Mouse (Mus musculus) stomach, adult 2 months (tissue): ENCODE results near the gene D430041D05Rik. TPM values are rescaled to one million over a fixed set of nuclear protein-coding genes. Genes with fewer than 3 reads are reported as not detected.

Experiments
- polyA plus RNA-seq: library from polyadenylated mRNA; depleted of rRNA; stranded (reverse); fragments of >200 nt; gene quantifications from 2 replicates; pipeline ENCODE4 v1.2.3, GENCODE M21; 2012; rRNA removed

D430041D05Rik gene
- polyA plus RNA-seq, result 0.01 TPM in 2 replicates

DNA sequence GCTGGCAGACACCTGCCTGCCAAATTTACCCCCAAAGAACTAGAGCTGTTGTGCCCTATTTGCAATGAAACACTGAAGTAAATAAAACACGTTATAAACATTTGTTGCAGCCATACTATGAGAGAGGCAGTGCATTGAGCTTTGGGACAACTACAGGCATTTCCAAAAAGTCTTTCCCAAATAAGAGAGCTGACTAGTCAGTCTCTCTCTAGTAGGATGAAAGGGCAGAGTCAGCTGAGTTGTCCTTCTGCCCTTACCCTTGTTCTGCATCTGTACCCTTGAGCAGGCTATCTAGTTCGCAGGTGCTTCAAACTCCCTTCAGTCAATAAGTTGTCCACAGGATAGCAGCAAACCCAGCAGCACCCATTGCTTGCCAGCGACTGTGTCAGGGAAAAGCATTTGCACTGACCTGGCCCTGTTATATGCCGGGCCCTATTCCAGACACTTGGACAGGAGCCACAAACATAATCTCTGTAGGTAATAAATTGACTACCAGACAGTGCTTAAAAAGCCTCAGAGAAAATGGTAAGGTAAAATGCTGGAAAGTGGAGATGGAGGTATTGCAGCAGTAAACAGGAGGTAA, at the start of gene D430041D05Rik:
TSS of gene D430041D05Rik (minus strand) at position 51 of the 583 bp plus-strand sequence.

DNA sequence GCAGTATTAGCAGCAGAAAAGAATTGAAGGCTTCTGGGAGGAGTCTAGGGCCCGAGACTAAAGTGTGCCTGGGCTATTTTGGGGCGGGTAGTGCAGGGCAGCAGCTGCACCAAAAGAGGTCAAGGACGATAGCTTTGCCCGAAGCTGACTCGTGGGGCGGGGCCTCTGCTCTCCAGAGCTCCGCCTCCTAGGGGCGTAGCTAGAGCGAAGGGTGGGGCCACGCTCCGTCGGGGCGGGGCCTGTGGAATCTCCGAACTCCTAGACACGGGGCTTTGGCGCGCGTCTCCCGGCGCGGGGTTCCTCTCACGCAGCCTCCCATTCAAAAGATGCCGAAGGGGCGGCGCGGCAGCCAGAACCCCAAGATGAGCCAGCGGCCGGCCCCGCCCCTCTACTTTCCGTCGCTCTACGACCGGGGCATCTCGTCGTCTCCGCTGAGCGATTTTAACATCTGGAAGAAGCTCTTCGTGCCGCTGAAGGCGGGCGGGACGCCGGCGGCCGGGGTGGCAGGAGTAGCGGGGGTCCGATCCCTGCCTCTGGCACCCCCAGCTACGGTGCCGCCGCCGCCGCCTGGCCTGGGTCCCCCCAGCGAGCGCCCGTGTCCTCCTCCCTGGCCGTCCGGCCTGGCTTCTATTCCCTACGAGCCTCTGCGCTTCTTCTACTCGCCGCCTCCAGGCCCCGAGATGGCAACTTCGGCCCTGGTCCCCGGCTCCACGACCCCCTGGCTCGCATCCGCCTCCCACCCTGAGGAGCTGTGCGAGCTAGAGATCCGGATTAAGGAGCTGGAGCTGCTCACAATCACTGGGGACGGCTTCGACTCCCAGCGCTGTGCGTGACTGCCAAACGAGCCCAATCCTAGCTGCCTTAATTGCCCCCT, 288.1 kb downstream of the D430041D05Rik start, which contains the start of gene A930018P22Rik:
TSS of gene A930018P22Rik (plus strand) at position 265 of the 874 bp plus-strand sequence.

DNA sequence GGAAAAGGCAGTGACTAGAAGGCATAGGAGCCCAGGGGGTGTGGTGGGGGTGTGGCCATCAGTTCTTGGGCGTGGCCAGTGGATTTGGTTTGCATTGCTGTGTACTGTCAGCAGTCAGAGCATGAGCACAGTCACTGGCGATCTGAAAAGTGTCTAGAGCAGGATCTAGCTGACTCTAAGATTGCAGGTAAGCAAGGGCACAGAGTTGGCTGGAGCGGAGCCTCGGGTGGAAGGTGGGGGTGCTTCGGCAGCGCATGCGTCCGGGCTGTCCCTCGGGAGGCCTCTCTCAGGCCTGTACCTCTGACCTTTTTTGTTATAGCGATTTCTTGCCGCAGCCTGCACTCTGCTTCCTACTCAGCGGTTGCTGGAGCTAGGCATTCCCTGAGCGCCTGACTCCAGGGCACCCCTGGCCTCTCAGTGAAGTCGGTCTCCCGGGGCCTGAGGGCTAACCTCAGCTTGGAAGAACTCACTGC, 315.0 kb downstream of the D430041D05Rik start, which contains the start of gene Cd59a:
TSS of gene Cd59a (plus strand) at position 61 of the 473 bp plus-strand sequence.

Other genes with a start within 250 kb of the D430041D05Rik start
- 5.7 and 6.9 TPM in 2 replicates for gene Hipk3, start 83.4 kb upstream of the D430041D05Rik start, polyA plus RNA-seq
- 1.1 and 1.4 TPM in 2 replicates for gene Cstf3, start 179.5 kb upstream of the D430041D05Rik start, polyA plus RNA-seq